25 mouse cellular contexts compared by ENCODE assay signal in genomic region chr12:28734271-28734670, GRCm38 (mm10).
"Had no signal": no experiment of that assay in that cellular context is flagged by ENCODE, and none has a peak within 500 bp of the region (broad histone marks: within the 10 kb centered on the region; RNA-seq: fewer than 3 reads in every experiment).

No protein-coding gene starts in this region.

- H3K27ac ChIP-seq: embryonic facial prominence, embryonic 10.5 days; embryonic facial prominence, embryonic 12.5 days; embryonic facial prominence, embryonic 13.5 days; embryonic facial prominence, embryonic 15.5 days; forebrain, embryonic 10.5 days; forebrain, embryonic 12.5 days; forebrain, embryonic 13.5 days; forebrain, embryonic 15.5 days; gastrocnemius, adult 2 months; heart, adult 2 months; heart, embryonic 10.5 days had no signal

- H3K9me3 ChIP-seq: embryonic facial prominence, embryonic 10.5 days; embryonic facial prominence, embryonic 12.5 days; embryonic facial prominence, embryonic 13.5 days; embryonic facial prominence, embryonic 15.5 days; forebrain, embryonic 10.5 days; forebrain, embryonic 12.5 days; forebrain, embryonic 15.5 days; heart, embryonic 10.5 days had no signal

- H3K4me3 ChIP-seq: embryonic facial prominence, embryonic 10.5 days; embryonic facial prominence, embryonic 12.5 days; embryonic facial prominence, embryonic 13.5 days; embryonic facial prominence, embryonic 15.5 days; erythroblast, embryonic 14.5 days; forebrain, embryonic 10.5 days; forebrain, embryonic 12.5 days; forebrain, embryonic 13.5 days; forebrain, embryonic 15.5 days; gastrocnemius, adult 2 months; heart, adult 2 months; heart, embryonic 10.5 days had no signal

- H3K9ac ChIP-seq: embryonic facial prominence, embryonic 12.5 days; embryonic facial prominence, embryonic 13.5 days; embryonic facial prominence, embryonic 15.5 days; forebrain, embryonic 12.5 days; forebrain, embryonic 13.5 days; forebrain, embryonic 15.5 days; forebrain, postnatal 0 days had no signal

- DNase-seq: cerebellum, adult 9-11 months; cerebellum, postnatal 10 days; cerebellum, postnatal 14 days; cerebellum, postnatal 25 days; cerebellum, postnatal 36 days; embryo, embryonic 11 days; forebrain, postnatal 0 days; gastrocnemius, adult 2 months; gastrocnemius, postnatal 10 days; gastrocnemius, postnatal 14 days; gastrocnemius, postnatal 25 days; gastrocnemius, postnatal 36 days; heart, adult 11 months; heart, adult 18-20 months; heart, adult 2 months had no signal

- H3K4me1 ChIP-seq: embryonic facial prominence, embryonic 10.5 days; embryonic facial prominence, embryonic 12.5 days; embryonic facial prominence, embryonic 13.5 days; embryonic facial prominence, embryonic 15.5 days; forebrain, embryonic 10.5 days; forebrain, embryonic 12.5 days; forebrain, embryonic 13.5 days; forebrain, embryonic 15.5 days; heart, embryonic 10.5 days had no signal
